Mouse (Mus musculus): ENCODE results near the gene Agbl4. TPM values are rescaled to one million over a fixed set of nuclear protein-coding genes. Genes with fewer than 3 reads are reported as not detected.

Agbl4 gene
- polyA plus RNA-seq, 1 experiment from 2014 or later: 0.19 TPM

GRCm38 (mm10) chr4:111452192-111452591 lies 1054.7 kb downstream of the Agbl4 start:
- ATAC-seq (ENCODE audit: insufficient number of reproducible peaks, insufficient read depth, low FRiP score, low read depth): no peak
- H3K4me3 ChIP-seq (ENCODE audit: low read depth, low read length): no peak overlapping the region
- H3K9me3 ChIP-seq (ENCODE audit: control insufficient read depth, low read depth, low read length): no peaks in the 10 kb centered on the region
- 79% methylated on average over 5 of the region's 5 CpGs for WGBS
- no peak overlapping the region for H3K4me2 ChIP-seq (replicated peaks; ENCODE audit: low read depth, low read length)
- H3K27ac ChIP-seq (ENCODE audit: low read length): no peak overlapping the region
- H3K36me3 ChIP-seq (ENCODE audit: control insufficient read depth, insufficient read depth, low read length): peaks cover 15% of the 10 kb centered on the region
- H3K4me1 ChIP-seq (ENCODE audit: control insufficient read depth, insufficient read depth, low read length): 0 out of 2 replicates have a peak, but pooled peaks cover 3% of the 10 kb centered on the region
- no peak overlapping the region for H3K9ac ChIP-seq (replicated peaks; ENCODE audit: low read depth, low read length)
- no peaks in the 10 kb centered on the region for H3K27me3 ChIP-seq (ENCODE audit: control insufficient read depth, insufficient read depth, low read length)

- H3K36me3 ChIP-seq (ENCODE audit: control insufficient read depth, insufficient read depth, low read length): peaks cover 15% of the 10 kb centered on the region
- H3K9me3 ChIP-seq (ENCODE audit: control insufficient read depth, low read depth, low read length): no peaks in the 10 kb centered on the region
Observed at GRCm38 (mm10) chr4:111453275-111453674, 1055.8 kb downstream of the Agbl4 start.

GRCm38 (mm10) chr4:111455621-111456020 lies 1058.2 kb downstream of the Agbl4 start:
- Histone ChIP-seq H3K27me3 (ENCODE audit: control insufficient read depth, insufficient read depth, low read length) (no peaks in the 10 kb centered on the region), H3K36me3 (ENCODE audit: control insufficient read depth, insufficient read depth, low read length) (peaks cover 7% of the 10 kb centered on the region; the same call in 1 of the 2 replicates), H3K9me3 (ENCODE audit: control insufficient read depth, low read depth, low read length) (no peaks in the 10 kb centered on the region), H3K4me3 (ENCODE audit: low read depth, low read length) (no peak overlapping the region), H3K4me1 (ENCODE audit: control insufficient read depth, insufficient read depth, low read length) (no peaks in the 10 kb centered on the region), H3K9ac (replicated peaks; ENCODE audit: low read depth, low read length) (no peak overlapping the region), H3K4me2 (replicated peaks; ENCODE audit: low read depth, low read length) (no peak overlapping the region), H3K27ac (ENCODE audit: low read length) (no peak overlapping the region)
- ATAC-seq (ENCODE audit: insufficient number of reproducible peaks, insufficient read depth, low FRiP score, low read depth): no peak
- 91% methylated on average over 5 of the region's 5 CpGs for WGBS

More at GRCm38 (mm10) chr4:111453275-111453674, 1055.8 kb downstream of the Agbl4 start:
- Histone ChIP-seq H3K4me1 (ENCODE audit: control insufficient read depth, insufficient read depth, low read length) (0 out of 2 replicates have a peak, but pooled peaks cover 3% of the 10 kb centered on the region), H3K4me3 (ENCODE audit: low read depth, low read length) (no peak overlapping the region), H3K4me2 (replicated peaks; ENCODE audit: low read depth, low read length) (no peak overlapping the region), H3K27me3 (ENCODE audit: control insufficient read depth, insufficient read depth, low read length) (no peaks in the 10 kb centered on the region), H3K9ac (replicated peaks; ENCODE audit: low read depth, low read length) (no peak overlapping the region), H3K27ac (ENCODE audit: low read length) (no peak overlapping the region)
- 49% methylated on average over 3 of the region's 3 CpGs for WGBS
- no peak for ATAC-seq (ENCODE audit: insufficient number of reproducible peaks, insufficient read depth, low FRiP score, low read depth)

GRCm38 (mm10) chr4:111457568-111457967 lies 1060.1 kb downstream of the Agbl4 start:
- WGBS: 85% methylated on average over 5 of the region's 5 CpGs
- H3K36me3 ChIP-seq (ENCODE audit: control insufficient read depth, insufficient read depth, low read length): peaks cover 7% of the 10 kb centered on the region; the same call in 1 of the 2 replicates
- no peak overlapping the region for H3K4me3 ChIP-seq (ENCODE audit: low read depth, low read length)
- H3K4me2 ChIP-seq (replicated peaks; ENCODE audit: low read depth, low read length): no peak overlapping the region
- H3K9me3 ChIP-seq (ENCODE audit: control insufficient read depth, low read depth, low read length): no peaks in the 10 kb centered on the region
- no peak overlapping the region for H3K9ac ChIP-seq (replicated peaks; ENCODE audit: low read depth, low read length)
- no peak for ATAC-seq (ENCODE audit: insufficient number of reproducible peaks, insufficient read depth, low FRiP score, low read depth)
- no peak overlapping the region for H3K27ac ChIP-seq (ENCODE audit: low read length)
- H3K4me1 ChIP-seq (ENCODE audit: control insufficient read depth, insufficient read depth, low read length): no peaks in the 10 kb centered on the region
- no peaks in the 10 kb centered on the region for H3K27me3 ChIP-seq (ENCODE audit: control insufficient read depth, insufficient read depth, low read length)

- H3K4me1 ChIP-seq (ENCODE audit: control insufficient read depth, insufficient read depth, low read length): peaks cover 2% of the 10 kb centered on the region; the same call in 1 of the 2 replicates
- H3K4me3 ChIP-seq (ENCODE audit: low read depth, low read length): no peak overlapping the region
- H3K9me3 ChIP-seq (ENCODE audit: control insufficient read depth, low read depth, low read length): no peaks in the 10 kb centered on the region
- H3K9ac ChIP-seq (replicated peaks; ENCODE audit: low read depth, low read length): no peak overlapping the region
- H3K4me2 ChIP-seq (replicated peaks; ENCODE audit: low read depth, low read length): no peak overlapping the region
- H3K36me3 ChIP-seq (ENCODE audit: control insufficient read depth, insufficient read depth, low read length): no peaks in the 10 kb centered on the region
- WGBS: 56% methylated on average over 2 of the region's 2 CpGs
- ATAC-seq (ENCODE audit: insufficient number of reproducible peaks, insufficient read depth, low FRiP score, low read depth): peak; percentile 39; the same call in 1 of the 2 replicates
- H3K27ac ChIP-seq (ENCODE audit: low read length): no peak overlapping the region
- H3K27me3 ChIP-seq (ENCODE audit: control insufficient read depth, insufficient read depth, low read length): no peaks in the 10 kb centered on the region
Observed at GRCm38 (mm10) chr4:111467293-111467773, 1069.9 kb downstream of the Agbl4 start.

GRCm38 (mm10) chr4:111467796-111468195 lies 1070.3 kb downstream of the Agbl4 start:
- WGBS: 79% methylated on average over 4 of the region's 4 CpGs
- Histone ChIP-seq H3K4me1 (ENCODE audit: control insufficient read depth, insufficient read depth, low read length) (peaks cover 2% of the 10 kb centered on the region; the same call in 1 of the 2 replicates), H3K27ac (ENCODE audit: low read length) (no peak overlapping the region), H3K4me3 (ENCODE audit: low read depth, low read length) (no peak overlapping the region), H3K9ac (replicated peaks; ENCODE audit: low read depth, low read length) (no peak overlapping the region), H3K36me3 (ENCODE audit: control insufficient read depth, insufficient read depth, low read length) (no peaks in the 10 kb centered on the region), H3K9me3 (ENCODE audit: control insufficient read depth, low read depth, low read length) (no peaks in the 10 kb centered on the region), H3K27me3 (ENCODE audit: control insufficient read depth, insufficient read depth, low read length) (no peaks in the 10 kb centered on the region), H3K4me2 (replicated peaks; ENCODE audit: low read depth, low read length) (no peak overlapping the region)
- ATAC-seq (ENCODE audit: insufficient number of reproducible peaks, insufficient read depth, low FRiP score, low read depth): no peak

GRCm38 (mm10) chr4:111469847-111470246 lies 1072.4 kb downstream of the Agbl4 start:
- ATAC-seq (ENCODE audit: insufficient number of reproducible peaks, insufficient read depth, low FRiP score, low read depth): no peak
- Histone ChIP-seq H3K4me2 (replicated peaks; ENCODE audit: low read depth, low read length) (no peak overlapping the region), H3K27me3 (ENCODE audit: control insufficient read depth, insufficient read depth, low read length) (no peaks in the 10 kb centered on the region), H3K9ac (replicated peaks; ENCODE audit: low read depth, low read length) (no peak overlapping the region), H3K9me3 (ENCODE audit: control insufficient read depth, low read depth, low read length) (no peaks in the 10 kb centered on the region), H3K36me3 (ENCODE audit: control insufficient read depth, insufficient read depth, low read length) (no peaks in the 10 kb centered on the region), H3K4me1 (ENCODE audit: control insufficient read depth, insufficient read depth, low read length) (peaks cover 2% of the 10 kb centered on the region; the same call in 1 of the 2 replicates), H3K27ac (ENCODE audit: low read length) (no peak overlapping the region), H3K4me3 (ENCODE audit: low read depth, low read length) (no peak overlapping the region)
- 60% methylated on average over 2 of the region's 2 CpGs for WGBS

GRCm38 (mm10) chr4:111471726-111472125 lies 1074.3 kb downstream of the Agbl4 start:
- Histone ChIP-seq H3K9me3 (ENCODE audit: control insufficient read depth, low read depth, low read length) (no peaks in the 10 kb centered on the region), H3K4me2 (replicated peaks; ENCODE audit: low read depth, low read length) (no peak overlapping the region), H3K4me1 (ENCODE audit: control insufficient read depth, insufficient read depth, low read length) (peaks cover 2% of the 10 kb centered on the region; the same call in 1 of the 2 replicates), H3K27ac (ENCODE audit: low read length) (no peak overlapping the region), H3K27me3 (ENCODE audit: control insufficient read depth, insufficient read depth, low read length) (no peaks in the 10 kb centered on the region), H3K4me3 (ENCODE audit: low read depth, low read length) (no peak overlapping the region), H3K36me3 (ENCODE audit: control insufficient read depth, insufficient read depth, low read length) (no peaks in the 10 kb centered on the region), H3K9ac (replicated peaks; ENCODE audit: low read depth, low read length) (no peak overlapping the region)
- WGBS: 69% methylated on average over 3 of the region's 3 CpGs
- ATAC-seq (ENCODE audit: insufficient number of reproducible peaks, insufficient read depth, low FRiP score, low read depth): no peak

- 73% methylated on average over 3 of the region's 3 CpGs for WGBS
- no peak overlapping the region for H3K4me3 ChIP-seq (ENCODE audit: low read depth, low read length)
- H3K4me1 ChIP-seq (ENCODE audit: control insufficient read depth, insufficient read depth, low read length): peaks cover 2% of the 10 kb centered on the region; the same call in 1 of the 2 replicates
- no peak overlapping the region for H3K9ac ChIP-seq (replicated peaks; ENCODE audit: low read depth, low read length)
- no peak for ATAC-seq (ENCODE audit: insufficient number of reproducible peaks, insufficient read depth, low FRiP score, low read depth)
- H3K27me3 ChIP-seq (ENCODE audit: control insufficient read depth, insufficient read depth, low read length): no peaks in the 10 kb centered on the region
- no peaks in the 10 kb centered on the region for H3K36me3 ChIP-seq (ENCODE audit: control insufficient read depth, insufficient read depth, low read length)
- no peak overlapping the region for H3K4me2 ChIP-seq (replicated peaks; ENCODE audit: low read depth, low read length)
- H3K9me3 ChIP-seq (ENCODE audit: control insufficient read depth, low read depth, low read length): no peaks in the 10 kb centered on the region
- no peak overlapping the region for H3K27ac ChIP-seq (ENCODE audit: low read length)
Observed at GRCm38 (mm10) chr4:111472511-111472910, 1075.0 kb downstream of the Agbl4 start.
